Mouse (Mus musculus): Measurements from ENCODE around the gene Prim2. TPM values are rescaled to one million over a fixed set of nuclear protein-coding genes. Genes with fewer than 3 reads are reported as not detected.
"Not testable (repeated sequence)": the region's sequence is repeated elsewhere in the genome, so short reads cannot be mapped to it uniquely, and the experiment has no call there.

The Prim2 gene
- polyA plus RNA-seq, 1 experiment from 2014 or later = 30.0 TPM

DNA sequence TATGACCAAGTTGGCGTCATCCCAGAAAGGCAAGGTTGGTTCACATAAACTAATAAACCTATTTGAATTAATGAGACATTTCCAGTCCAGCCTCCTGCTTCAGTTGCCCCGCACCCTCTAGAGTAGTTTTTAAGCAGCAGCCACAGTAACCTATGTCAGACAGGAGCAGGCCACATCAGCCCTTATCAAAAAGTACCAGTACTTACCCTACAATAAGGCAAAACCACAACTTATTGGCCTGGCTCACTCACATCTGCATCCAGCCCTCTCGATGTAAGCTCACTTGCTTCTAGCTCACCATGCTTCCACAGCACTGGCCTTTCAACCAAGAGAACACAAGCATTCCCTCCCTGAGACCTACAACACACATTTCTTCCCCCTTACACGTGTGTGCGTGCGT is 44.7 kb downstream of the Prim2 start:
- Histone ChIP-seq H3K27me3 (no peaks in the 10 kb centered on the region), H3K4me1 (no peaks in the 10 kb centered on the region), H3K9me3 (replicated peaks) (no peaks in the 10 kb centered on the region), H3K36me3 (peaks cover 5% of the 10 kb centered on the region), H3K9ac (no peak overlapping the region), H3K27ac (no peak overlapping the region), H3K4me2 (replicated peaks) (no peak overlapping the region), H3K4me3 (no peak overlapping the region)
- ATAC-seq (ENCODE audit: low FRiP score) = no peak
- 94% methylated on average over 6 of the region's 6 CpGs for WGBS

DNA sequence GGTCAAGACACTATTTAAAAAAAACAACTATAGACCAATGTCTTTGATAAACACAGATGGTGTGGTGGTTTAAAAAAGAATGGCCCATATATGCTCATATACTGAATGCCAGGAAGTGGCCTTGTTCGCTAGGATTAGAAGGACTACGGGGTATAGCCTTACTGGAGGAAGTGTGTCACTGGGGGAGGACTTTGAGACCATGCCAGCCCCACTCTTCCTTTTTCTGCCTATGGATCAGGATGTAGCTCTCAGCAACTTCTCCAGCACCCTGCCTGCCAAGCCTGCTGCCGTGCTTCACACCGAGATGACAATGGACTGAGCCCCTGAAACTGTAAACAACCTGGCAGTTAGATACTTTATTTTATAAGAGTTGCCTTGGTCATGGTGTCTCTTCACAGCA is 45.2 kb downstream of the Prim2 start:
- Histone ChIP-seq H3K4me1 (no peaks in the 10 kb centered on the region), H3K36me3 (peaks cover under 1% of the 10 kb centered on the region; the same call in 1 of the 2 replicates), H3K4me3 (no peak overlapping the region), H3K27me3 (no peaks in the 10 kb centered on the region), H3K4me2 (replicated peaks) (no peak overlapping the region), H3K9ac (no peak overlapping the region), H3K9me3 (replicated peaks) (no peaks in the 10 kb centered on the region), H3K27ac (no peak overlapping the region)
- WGBS = 88% methylated on average over 4 of the region's 4 CpGs
- ATAC-seq (ENCODE audit: low FRiP score) = no peak

DNA sequence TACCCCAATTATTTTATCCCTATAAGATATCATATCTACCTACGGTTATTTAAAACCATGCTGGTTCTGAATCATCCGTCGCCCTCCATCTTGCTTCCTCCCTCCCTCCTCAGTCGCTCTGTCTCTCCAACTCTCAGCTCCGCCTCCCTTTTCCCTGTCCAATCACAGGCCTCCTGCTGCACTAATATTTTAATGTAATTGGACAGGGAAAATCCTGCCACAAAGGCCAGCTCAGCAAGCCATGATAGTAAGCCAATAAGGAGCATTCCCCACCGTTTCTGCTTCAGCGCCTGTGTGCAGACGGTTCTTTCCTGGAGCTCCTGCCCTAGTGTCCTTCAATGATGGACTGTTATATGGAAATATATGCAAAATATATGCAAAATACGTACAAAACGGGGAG is 47.8 kb downstream of the Prim2 start:
- no peaks in the 10 kb centered on the region for H3K4me1 ChIP-seq
- no peak for ATAC-seq (ENCODE audit: low FRiP score)
- no peak overlapping the region for H3K27ac ChIP-seq
- H3K4me3 ChIP-seq = no peak overlapping the region
- H3K9me3 ChIP-seq (replicated peaks) = no peaks in the 10 kb centered on the region
- no peaks in the 10 kb centered on the region for H3K36me3 ChIP-seq
- no peak overlapping the region for H3K4me2 ChIP-seq (replicated peaks)
- H3K27me3 ChIP-seq = no peaks in the 10 kb centered on the region
- no peak overlapping the region for H3K9ac ChIP-seq
- WGBS = 88% methylated on average over 10 of the region's 10 CpGs

DNA sequence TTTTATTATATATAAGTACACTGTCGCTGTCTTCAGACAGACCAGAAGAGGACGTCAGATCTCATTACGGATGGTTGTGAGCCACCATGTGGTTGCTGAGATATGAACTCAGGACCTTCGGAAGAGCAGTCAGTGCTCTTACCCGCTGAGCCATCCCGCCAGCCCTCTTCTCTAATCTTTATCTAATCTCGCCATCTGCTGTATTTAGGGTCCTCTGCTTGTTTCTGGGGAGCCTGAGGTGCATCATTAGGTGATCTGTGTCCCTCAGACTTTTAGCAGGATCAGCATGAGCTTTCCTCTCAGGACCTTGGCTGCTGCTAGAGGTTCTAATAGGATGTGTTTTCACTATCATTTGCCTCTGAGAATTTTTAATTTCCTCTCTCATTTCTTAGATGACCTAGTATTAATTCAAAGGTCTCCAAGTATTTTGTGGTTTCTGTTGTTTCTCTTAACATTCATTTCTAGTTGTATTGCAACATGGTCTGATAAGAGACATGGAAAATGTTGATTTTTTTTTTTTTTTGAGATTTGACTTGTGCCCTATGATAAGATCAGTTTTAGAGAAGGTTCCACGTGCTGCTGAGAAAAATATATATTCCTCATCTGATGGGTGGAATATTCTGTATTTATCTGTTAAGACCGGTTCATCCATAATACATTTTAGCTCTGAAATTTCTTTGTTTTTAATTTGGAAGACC is 49.4 kb downstream of the Prim2 start:
- Histone ChIP-seq H3K9me3 (replicated peaks) (no peaks in the 10 kb centered on the region), H3K4me1 (no peaks in the 10 kb centered on the region), H3K27ac (no peak overlapping the region), H3K4me3 (no peak overlapping the region), H3K36me3 (no peaks in the 10 kb centered on the region), H3K9ac (no peak overlapping the region), H3K4me2 (replicated peaks) (no peak overlapping the region), H3K27me3 (no peaks in the 10 kb centered on the region)
- WGBS = 91% methylated on average over 9 of the region's 9 CpGs
- ATAC-seq (ENCODE audit: low FRiP score) = no peak

DNA sequence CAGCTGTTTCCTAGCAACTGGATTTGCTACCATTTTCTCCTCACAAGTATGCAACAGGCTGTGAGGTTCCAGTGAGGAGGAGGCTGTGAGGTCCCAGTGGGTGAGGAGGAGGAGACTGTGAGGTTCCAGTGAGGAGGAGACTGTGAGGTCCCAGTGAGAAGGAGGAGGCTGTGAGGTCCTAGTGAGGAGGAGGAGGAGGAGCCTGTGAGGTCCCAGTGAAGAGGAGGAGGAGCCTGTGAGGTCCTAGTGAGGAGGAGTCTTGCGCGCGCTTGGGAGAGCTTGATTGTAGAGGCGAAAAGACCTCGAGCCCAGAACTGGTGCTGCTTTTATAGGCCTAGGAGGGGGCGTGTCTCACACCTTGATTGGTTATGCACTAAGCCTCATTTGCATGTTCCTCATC is 53.0 kb downstream of the Prim2 start:
- not testable (repeated sequence) for H3K27ac ChIP-seq; ATAC-seq (ENCODE audit: low FRiP score); H3K9ac ChIP-seq; H3K4me2 ChIP-seq (replicated peaks); H3K9me3 ChIP-seq (replicated peaks); H3K27me3 ChIP-seq; H3K4me3 ChIP-seq; H3K36me3 ChIP-seq; H3K4me1 ChIP-seq
- 93% methylated on average over 6 of the region's 6 CpGs for WGBS

DNA sequence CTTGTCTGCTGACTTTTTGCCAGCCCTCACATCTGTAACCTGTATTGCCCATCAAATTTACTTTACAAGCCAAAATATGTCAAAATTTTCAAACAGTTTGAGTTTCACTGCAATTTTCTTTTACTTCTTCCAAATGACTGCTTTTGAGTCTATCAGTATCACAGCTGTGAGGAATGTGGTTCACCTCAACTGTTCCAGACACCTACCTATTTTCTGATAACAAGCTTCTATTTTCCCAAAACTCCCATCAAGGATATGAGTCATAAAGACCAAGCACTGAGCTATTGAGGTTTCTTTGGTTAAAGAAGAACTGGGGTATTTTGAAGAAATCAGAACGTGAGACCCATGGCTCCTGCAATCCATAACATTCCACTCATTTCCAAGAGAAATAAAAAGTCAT is 57.5 kb downstream of the Prim2 start:
- Histone ChIP-seq H3K4me1 (peaks cover 10% of the 10 kb centered on the region; the same call in 1 of the 2 replicates), H3K4me2 (replicated peaks) (no peak overlapping the region), H3K27ac (no peak overlapping the region), H3K36me3 (no peaks in the 10 kb centered on the region), H3K9me3 (replicated peaks) (no peaks in the 10 kb centered on the region; the same call in 1 of the 2 replicates), H3K9ac (no peak overlapping the region), H3K4me3 (no peak overlapping the region), H3K27me3 (no peaks in the 10 kb centered on the region)
- ATAC-seq (ENCODE audit: low FRiP score) = no peak
- 91% methylated on average over 1 of the region's 1 CpGs for WGBS

DNA sequence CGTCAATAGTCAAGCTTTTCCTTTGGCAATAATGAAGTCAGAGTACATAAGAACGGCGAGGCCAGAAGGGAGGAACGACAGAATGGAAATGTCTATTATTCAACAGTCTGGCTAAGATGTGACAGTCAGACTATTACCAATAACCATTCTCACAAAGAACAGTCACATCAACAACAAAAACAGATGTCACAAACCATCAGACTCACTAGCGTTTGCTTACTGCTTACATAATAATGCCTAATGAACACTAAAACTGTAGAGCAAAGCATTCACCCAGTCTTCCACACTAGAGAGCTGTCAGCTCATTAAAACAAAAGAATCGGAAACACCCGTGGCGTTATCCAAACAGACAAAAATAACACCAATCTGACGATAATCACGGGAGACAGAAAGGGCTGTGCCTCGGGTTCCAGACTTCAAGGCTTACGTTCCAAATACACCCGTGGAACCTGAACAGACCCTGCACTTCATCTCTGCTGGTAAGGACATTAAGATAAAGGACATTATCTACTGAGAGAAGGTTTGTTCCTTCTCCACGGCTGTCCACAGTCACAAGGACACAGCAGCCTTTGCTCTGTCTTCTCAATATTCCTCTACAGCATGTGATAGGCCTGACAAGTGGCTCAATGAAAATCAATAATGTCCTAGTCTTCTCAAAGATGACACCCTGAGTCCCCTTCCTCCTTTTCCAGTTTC is 59.4 kb downstream of the Prim2 start:
- H3K27ac ChIP-seq = no peak overlapping the region
- H3K4me2 ChIP-seq (replicated peaks) = no peak overlapping the region
- H3K4me1 ChIP-seq = peaks cover 10% of the 10 kb centered on the region; the same call in 1 of the 2 replicates
- H3K36me3 ChIP-seq = no peaks in the 10 kb centered on the region; the same call in 1 of the 2 replicates
- 71% methylated on average over 14 of the region's 14 CpGs for WGBS
- H3K27me3 ChIP-seq = no peaks in the 10 kb centered on the region
- H3K9ac ChIP-seq = no peak overlapping the region
- ATAC-seq (ENCODE audit: low FRiP score) = no peak
- no peaks in the 10 kb centered on the region; the same call in 1 of the 2 replicates for H3K9me3 ChIP-seq (replicated peaks)
- H3K4me3 ChIP-seq = no peak overlapping the region

DNA sequence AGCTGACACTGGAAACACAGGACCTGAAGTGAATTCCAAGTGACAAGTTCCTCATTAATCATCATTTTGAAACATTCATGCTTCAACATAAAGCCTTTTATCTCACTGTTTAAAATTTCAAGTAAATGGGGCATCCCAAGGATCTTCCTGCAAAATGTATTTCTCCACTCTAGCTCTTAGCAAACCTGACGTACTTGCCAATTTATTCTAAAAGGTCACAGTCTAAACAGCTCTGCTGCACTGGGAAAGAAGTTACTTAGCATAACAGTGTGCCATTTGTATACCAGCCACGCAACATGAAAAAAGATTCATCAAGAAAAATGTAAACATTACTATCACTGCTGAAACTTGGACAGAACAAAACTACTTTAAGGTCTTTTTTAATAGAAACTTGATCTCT is 61.5 kb downstream of the Prim2 start:
- WGBS = 59% methylated on average over 2 of the region's 2 CpGs
- ATAC-seq (ENCODE audit: low FRiP score) = no peak

DNA sequence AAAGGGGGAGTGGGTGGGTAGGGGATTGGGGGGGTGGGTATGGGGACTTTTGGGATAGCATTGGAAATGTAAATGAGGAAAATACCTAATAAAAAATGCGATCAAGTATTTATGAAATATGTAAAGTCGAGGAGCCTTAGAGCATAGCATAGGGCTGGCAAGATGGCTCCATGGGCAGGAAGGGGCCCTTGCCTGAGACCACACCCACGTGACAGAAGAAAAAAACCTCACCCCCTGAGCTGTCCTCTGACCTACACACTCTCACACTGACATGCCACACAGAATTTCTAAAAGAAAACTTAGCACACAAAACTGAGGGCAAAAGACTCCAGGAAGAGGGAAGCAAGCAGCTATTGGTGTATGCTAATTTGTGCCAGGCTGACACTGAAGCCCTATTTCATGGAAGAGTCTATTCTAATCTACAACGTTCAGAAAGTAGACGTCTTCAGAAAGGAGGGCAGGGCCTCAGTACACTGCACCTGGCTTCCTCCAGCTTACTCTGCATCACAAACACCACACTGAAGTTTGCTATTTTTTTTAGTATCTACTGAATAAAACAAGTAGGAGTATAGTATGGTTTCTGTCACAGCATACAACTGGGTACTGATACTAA is 65.4 kb downstream of the Prim2 start:
- Histone ChIP-seq H3K4me3 (no peak overlapping the region), H3K9me3 (replicated peaks) (no peaks in the 10 kb centered on the region; the same call in 1 of the 2 replicates), H3K4me1 (peaks cover 6% of the 10 kb centered on the region; the same call in 1 of the 2 replicates), H3K36me3 (no peaks in the 10 kb centered on the region; the same call in 1 of the 2 replicates), H3K27me3 (no peaks in the 10 kb centered on the region), H3K4me2 (replicated peaks) (no peak overlapping the region), H3K9ac (no peak overlapping the region), H3K27ac (no peak overlapping the region)
- no peak for ATAC-seq (ENCODE audit: low FRiP score)
- 92% methylated on average over 5 of the region's 5 CpGs for WGBS

More for the DNA sequence above, 61.5 kb downstream of the Prim2 start:
- H3K27me3 ChIP-seq = no peaks in the 10 kb centered on the region
- H3K4me3 ChIP-seq = no peak overlapping the region
- H3K9ac ChIP-seq = no peak overlapping the region
- H3K36me3 ChIP-seq = no peaks in the 10 kb centered on the region; the same call in 1 of the 2 replicates
- H3K4me1 ChIP-seq = peaks cover 6% of the 10 kb centered on the region; the same call in 1 of the 2 replicates
- no peak overlapping the region for H3K27ac ChIP-seq
- H3K9me3 ChIP-seq (replicated peaks) = no peaks in the 10 kb centered on the region; the same call in 1 of the 2 replicates
- no peak overlapping the region for H3K4me2 ChIP-seq (replicated peaks)

DNA sequence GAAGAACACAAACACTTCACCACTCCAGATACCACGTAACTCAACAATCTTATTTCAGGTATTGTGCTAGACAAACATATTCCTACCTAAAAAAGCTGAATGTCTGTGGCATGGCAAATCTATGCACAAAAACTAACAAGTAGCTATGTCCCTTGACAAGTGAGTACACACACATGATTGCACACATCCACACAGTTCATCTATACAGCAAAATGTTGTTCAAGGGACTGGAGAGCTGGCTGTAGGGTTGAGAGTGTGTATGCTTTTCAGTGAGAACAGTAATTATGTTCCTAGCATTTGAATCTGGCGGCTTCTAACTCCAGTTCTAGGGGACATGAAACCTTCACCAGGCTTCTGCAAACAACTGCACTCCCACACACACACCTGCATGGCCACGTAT is 69.9 kb downstream of the Prim2 start:
- Histone ChIP-seq H3K27ac (no peak overlapping the region), H3K9me3 (replicated peaks) (no peaks in the 10 kb centered on the region)
- WGBS = 91% methylated on average over 3 of the region's 3 CpGs

DNA sequence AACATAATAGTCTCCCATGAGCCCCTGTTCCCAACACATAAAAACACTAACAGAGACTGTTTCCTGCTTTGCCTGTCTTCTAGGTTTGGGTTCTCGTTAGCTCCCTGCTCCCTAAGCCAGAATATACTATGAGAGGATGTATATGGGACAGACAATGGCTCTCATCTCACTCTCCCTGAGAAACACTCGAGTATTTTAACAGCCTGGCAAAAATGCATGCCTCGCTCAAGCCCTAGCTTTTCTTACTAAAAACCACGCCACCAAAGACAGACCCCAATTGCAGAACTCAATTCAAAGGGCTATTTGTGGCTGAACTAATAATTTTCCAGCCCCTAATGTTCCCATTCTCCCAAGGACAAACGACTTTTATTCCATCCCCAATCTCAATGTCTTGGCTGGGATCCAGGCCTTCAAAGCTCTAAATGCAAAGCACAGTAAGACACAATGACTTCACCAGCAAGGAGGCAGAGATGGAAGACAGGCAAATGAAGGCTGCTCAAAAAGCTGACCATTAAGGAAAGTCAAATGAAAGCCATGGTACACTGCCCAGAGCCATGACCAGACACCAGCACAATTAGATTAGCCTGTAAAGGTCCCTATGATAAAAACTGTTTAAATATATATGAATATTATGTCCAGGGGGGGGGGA is 70.5 kb downstream of the Prim2 start:
- Histone ChIP-seq H3K27ac (no peak overlapping the region), H3K4me2 (replicated peaks) (no peak overlapping the region), H3K9me3 (replicated peaks) (no peaks in the 10 kb centered on the region), H3K27me3 (no peaks in the 10 kb centered on the region), H3K4me3 (no peak overlapping the region), H3K36me3 (no peaks in the 10 kb centered on the region), H3K4me1 (peaks cover 5% of the 10 kb centered on the region; the same call in 1 of the 2 replicates), H3K9ac (no peak overlapping the region)
- peak; percentile 75 for ATAC-seq (ENCODE audit: low FRiP score)
- 79% methylated on average over 5 of the region's 5 CpGs for WGBS

More for the DNA sequence above, 69.9 kb downstream of the Prim2 start:
- Histone ChIP-seq H3K36me3 (no peaks in the 10 kb centered on the region), H3K4me3 (no peak overlapping the region), H3K4me2 (replicated peaks) (no peak overlapping the region), H3K4me1 (peaks cover 5% of the 10 kb centered on the region; the same call in 1 of the 2 replicates), H3K9ac (no peak overlapping the region), H3K27me3 (no peaks in the 10 kb centered on the region)
- no peak for ATAC-seq (ENCODE audit: low FRiP score)

DNA sequence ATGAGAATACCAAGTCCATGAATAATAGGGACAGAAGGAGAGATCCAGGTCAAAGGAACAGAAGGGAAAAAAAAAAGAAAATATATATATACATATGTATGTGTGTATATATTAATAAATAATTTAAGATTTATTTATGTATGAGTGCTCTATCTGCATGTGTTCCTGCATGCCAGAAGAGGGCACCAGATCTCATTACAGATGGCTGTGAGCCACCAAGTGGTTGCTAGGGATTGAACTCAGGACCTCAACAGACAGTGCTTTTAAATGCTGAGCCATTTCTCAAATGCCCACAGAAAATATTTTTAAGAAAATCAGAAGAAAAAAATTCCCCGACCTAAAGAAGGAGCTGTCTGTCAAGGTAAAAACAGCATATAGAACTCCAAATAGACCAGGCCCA is 72.6 kb downstream of the Prim2 start:
- no peak for ATAC-seq (ENCODE audit: low FRiP score)
- no peak overlapping the region for H3K4me2 ChIP-seq (replicated peaks)
- H3K27ac ChIP-seq = no peak overlapping the region
- peaks cover 5% of the 10 kb centered on the region; the same call in 1 of the 2 replicates for H3K4me1 ChIP-seq
- H3K4me3 ChIP-seq = no peak overlapping the region
- no peaks in the 10 kb centered on the region for H3K27me3 ChIP-seq
- no peak overlapping the region for H3K9ac ChIP-seq
- no peaks in the 10 kb centered on the region for H3K36me3 ChIP-seq
- WGBS = 83% methylated on average over 1 of the region's 1 CpGs
- H3K9me3 ChIP-seq (replicated peaks) = no peaks in the 10 kb centered on the region

All from hindbrain, embryonic 12.5 days (tissue).